31 mouse cellular contexts compared by ENCODE assay signal in the genomic region with DNA sequence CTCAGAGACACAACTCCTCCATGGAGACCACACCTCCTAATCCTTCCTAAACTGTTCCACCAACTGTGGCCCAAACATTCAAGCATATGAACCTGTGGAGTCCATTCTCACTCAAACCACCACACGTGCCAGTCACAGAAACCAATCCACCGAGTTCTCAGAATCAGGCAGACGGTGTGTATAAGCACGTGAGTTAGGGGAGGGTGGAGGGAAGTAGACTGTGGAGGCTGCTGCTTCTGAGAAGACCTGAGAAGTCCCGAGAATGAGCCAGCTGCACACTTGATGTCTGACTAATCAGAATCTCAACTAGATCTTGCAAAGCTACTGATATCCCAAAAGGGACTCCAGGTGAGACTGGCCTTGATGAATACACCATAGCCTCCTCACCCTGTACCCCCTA. TPM values are rescaled to one million over a fixed set of nuclear protein-coding genes. Genes with fewer than 3 reads are reported as not detected.
"Had no signal": no experiment of that assay in that cellular context is flagged by ENCODE, and none has a peak within 500 bp of the region (broad histone marks: within the 10 kb centered on the region; RNA-seq: fewer than 3 reads in every experiment).

No protein-coding gene starts in this region.

- ATAC-seq: hindbrain, postnatal 0 days; intestine, embryonic 16.5 days; liver, embryonic 12.5 days had no signal

- H3K4me2 ChIP-seq: heart, embryonic 11.5 days; heart, embryonic 13.5 days; heart, embryonic 15.5 days; hindbrain, embryonic 13.5 days; hindbrain, embryonic 15.5 days; kidney, embryonic 15.5 days; limb, embryonic 13.5 days; limb, embryonic 15.5 days; liver, embryonic 12.5 days had no signal

- H3K36me3 ChIP-seq: heart, embryonic 13.5 days; heart, embryonic 15.5 days; hindbrain, embryonic 13.5 days; hindbrain, embryonic 15.5 days; kidney, embryonic 15.5 days; limb, embryonic 13.5 days; limb, embryonic 15.5 days; liver, embryonic 12.5 days had no signal

- DNase-seq: gastrocnemius, postnatal 10 days; gastrocnemius, postnatal 25 days; heart, adult 11 months; heart, adult 2 months; heart, postnatal 14 days; heart, postnatal 36 days; kidney, adult 11 months; kidney, adult 2 months; kidney, adult 9 months; kidney, postnatal 14 days; kidney, postnatal 4 days; layer of hippocampus, adult 9-11 months; layer of hippocampus, postnatal 36 days; left cerebral cortex, postnatal 4 days had no signal

- H3K27ac ChIP-seq: heart, adult 2 months; heart, embryonic 13.5 days; heart, embryonic 15.5 days; hindbrain, embryonic 13.5 days; hindbrain, embryonic 15.5 days; hindbrain, postnatal 0 days; kidney, embryonic 15.5 days; kidney, postnatal 0 days; layer of hippocampus, adult 2 months; limb, embryonic 13.5 days; limb, embryonic 15.5 days; liver, embryonic 12.5 days; liver, embryonic 14.5 days had no signal

- H3K9me3 ChIP-seq: heart, embryonic 13.5 days; heart, embryonic 15.5 days; hindbrain, embryonic 13.5 days; hindbrain, embryonic 15.5 days; kidney, embryonic 15.5 days; limb, embryonic 13.5 days; limb, embryonic 15.5 days; liver, embryonic 12.5 days had no signal

- H3K9ac ChIP-seq: heart, embryonic 13.5 days; heart, embryonic 15.5 days; hindbrain, embryonic 13.5 days; hindbrain, embryonic 15.5 days; kidney, embryonic 15.5 days; limb, embryonic 13.5 days; limb, embryonic 15.5 days; liver, embryonic 12.5 days; liver, embryonic 14.5 days had no signal

- H3K27me3 ChIP-seq: heart, embryonic 13.5 days; heart, embryonic 15.5 days; hindbrain, embryonic 13.5 days; hindbrain, embryonic 15.5 days; kidney, embryonic 15.5 days; limb, embryonic 13.5 days; limb, embryonic 15.5 days; liver, embryonic 12.5 days had no signal

- H3K4me1 ChIP-seq: limb, embryonic 13.5 days; limb, embryonic 15.5 days had no signal

- H3K4me3 ChIP-seq: heart, adult 2 months; heart, embryonic 13.5 days; heart, embryonic 15.5 days; hindbrain, embryonic 13.5 days; hindbrain, embryonic 15.5 days; kidney, embryonic 15.5 days; layer of hippocampus, adult 2 months; limb, embryonic 13.5 days; limb, embryonic 15.5 days; liver, embryonic 12.5 days had no signal

RNA-seq across cellular contexts. Expression of a gene that starts 25.2 kb away (rescaled TPM):
- total RNA-seq: gastrocnemius, adult 18-20 months; gastrocnemius, postnatal 25 days; hindbrain, postnatal 0 days; layer of hippocampus, adult 2 months; layer of hippocampus, postnatal 14 days; layer of hippocampus, postnatal 36 days; left cerebral cortex, postnatal 10 days; left cerebral cortex, postnatal 4 days had no signal
- polyA plus RNA-seq: hindbrain, embryonic 13.5 days; hindbrain, postnatal 0 days had no signal
